Mouse (Mus musculus): ENCODE results near the gene Syna.

The Syna gene

GRCm38 (mm10) chr5:134567445-134567844, 7.5 kb upstream of the Syna start:
- DNase-seq: no peak

- no peak for DNase-seq
These were observed 5.7 kb upstream of the Syna start for GRCm38 (mm10) chr5:134565696-134566095.

DNA sequence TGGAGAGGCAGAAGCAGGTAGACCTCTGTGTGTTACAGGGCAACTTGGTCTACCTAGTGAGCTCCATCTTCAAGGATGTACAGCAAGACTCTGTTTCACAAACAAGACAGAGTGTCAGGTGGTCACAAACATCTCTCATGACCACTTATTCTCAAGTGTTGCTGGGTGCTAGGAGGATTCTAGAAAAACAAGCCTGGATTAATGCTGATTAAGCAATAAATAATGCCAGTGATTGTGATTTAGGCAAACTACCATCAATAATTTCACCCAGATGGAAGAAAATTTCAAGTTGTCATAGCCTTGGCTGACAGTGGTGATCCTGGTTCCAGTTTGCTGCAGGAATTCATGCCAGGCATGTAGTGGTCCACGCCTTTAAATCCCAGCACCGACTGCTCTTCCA, 4.3 kb upstream of the Syna start:
- DNase-seq: no peak

- DNase-seq: no peak
These were observed 640 bp upstream of the Syna start for GRCm38 (mm10) chr5:134560450-134561171.

DNA sequence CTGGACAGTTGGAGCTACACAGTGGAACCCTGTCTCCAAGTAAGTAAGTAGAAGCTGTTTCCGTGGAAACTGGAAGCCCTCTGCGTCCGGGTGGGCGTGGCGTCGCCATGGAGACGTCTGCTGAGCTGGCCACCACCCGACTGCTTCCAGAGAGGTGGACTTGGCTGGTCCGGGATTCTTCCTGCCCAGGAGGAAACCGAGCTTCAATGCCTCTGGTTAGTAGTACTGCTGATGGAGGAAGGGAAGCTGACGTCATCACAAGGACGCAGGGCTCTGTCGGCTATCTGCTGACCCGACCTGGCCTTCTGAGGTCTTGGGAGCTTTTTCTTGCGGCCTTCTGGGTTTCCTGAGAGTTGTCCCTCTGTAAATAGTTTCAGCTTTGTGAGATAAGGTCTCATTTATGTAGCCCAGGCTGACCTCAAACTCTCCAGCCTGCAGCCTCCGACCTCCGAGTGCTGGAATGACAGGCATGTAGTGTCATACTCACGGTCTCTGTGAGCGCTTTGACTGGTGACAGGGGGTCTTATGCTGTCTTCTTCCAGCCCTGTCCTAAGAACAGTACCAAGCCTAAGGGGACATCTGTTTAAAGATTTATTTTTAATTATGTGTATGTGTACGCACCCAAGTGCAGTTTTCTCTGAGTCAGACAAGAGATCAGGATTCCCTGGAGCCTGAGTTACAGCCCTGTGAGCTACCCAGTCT, 4.4 kb downstream of the Syna start:
- DNase-seq: peak in 1 of 2 experiments; percentile 33

DNA sequence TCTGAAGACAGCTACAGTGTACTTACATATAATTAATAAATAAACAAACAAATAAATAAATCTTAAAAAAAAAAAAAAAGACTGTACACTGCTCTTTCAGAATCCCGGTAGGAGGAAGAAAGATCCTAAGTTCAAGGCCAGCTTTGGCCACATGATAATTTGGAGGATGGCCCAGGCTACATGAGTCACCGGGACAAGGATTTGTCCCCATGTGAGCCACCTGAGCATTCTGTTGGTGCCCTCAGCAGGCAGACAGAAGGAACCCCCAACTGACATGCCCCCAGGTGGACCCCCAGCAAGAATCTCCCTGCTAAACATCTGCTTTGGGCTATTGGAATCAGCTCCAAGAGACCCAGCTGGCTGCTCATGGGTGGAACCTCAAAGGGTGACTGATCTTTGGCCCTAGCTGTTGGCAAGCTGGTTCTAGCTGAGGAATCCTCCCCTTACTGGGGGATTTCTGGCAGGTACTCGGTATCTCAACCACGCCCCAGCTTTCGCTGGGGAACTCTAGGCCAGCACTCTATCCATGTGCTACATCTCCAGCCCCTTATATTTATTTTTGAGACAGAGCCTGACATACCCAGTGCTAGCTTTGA, 5.9 kb downstream of the Syna start:
- no peak for DNase-seq

DNA sequence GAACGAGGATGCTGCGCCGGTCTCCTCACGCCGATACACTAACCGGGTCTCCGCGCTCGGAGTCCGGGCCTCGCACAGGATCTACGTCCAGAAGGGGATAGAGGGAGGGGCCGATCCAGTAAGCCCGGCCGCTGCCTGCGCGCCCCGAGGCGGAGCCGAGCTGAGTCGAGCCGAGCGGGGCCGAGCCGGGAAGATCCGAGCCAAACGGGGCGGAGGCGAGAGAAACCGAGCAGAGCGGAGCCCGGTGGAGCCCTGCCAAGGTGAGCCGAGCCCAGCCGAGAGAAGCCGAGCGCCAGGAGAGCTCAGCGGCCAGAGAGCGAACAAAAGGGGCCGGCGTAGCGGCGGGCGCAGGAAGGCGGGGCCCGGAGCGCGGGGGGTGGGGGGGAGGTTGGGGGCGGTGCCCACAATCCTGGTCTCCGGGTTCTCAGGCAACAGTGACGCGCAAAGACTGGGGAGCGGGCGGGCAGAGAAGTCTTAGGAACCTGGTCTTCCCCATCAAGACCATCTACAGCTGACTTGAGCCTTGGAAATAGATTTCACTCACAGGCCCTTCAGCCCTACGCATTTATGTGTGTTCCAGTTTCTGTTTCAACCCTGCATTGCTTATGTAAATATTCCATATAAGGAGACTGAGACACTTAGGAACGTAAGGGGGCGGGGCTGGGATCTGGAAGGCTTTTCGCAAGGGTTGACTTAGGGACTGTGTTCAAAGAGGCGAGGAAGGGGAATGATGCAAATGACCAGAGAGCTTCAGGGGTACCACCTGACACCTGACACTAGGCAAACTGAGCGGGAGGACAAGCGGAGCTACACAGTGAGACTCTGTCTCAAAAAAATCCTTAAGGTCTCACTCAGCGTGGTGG, 7.6 kb downstream of the Syna start, which contains the start of gene Clip2:
Gene Clip2 (minus strand): TSS at position 325 of the 863 bp plus-strand sequence.
- peak; percentile 99 to 100 for DNase-seq

DNA sequence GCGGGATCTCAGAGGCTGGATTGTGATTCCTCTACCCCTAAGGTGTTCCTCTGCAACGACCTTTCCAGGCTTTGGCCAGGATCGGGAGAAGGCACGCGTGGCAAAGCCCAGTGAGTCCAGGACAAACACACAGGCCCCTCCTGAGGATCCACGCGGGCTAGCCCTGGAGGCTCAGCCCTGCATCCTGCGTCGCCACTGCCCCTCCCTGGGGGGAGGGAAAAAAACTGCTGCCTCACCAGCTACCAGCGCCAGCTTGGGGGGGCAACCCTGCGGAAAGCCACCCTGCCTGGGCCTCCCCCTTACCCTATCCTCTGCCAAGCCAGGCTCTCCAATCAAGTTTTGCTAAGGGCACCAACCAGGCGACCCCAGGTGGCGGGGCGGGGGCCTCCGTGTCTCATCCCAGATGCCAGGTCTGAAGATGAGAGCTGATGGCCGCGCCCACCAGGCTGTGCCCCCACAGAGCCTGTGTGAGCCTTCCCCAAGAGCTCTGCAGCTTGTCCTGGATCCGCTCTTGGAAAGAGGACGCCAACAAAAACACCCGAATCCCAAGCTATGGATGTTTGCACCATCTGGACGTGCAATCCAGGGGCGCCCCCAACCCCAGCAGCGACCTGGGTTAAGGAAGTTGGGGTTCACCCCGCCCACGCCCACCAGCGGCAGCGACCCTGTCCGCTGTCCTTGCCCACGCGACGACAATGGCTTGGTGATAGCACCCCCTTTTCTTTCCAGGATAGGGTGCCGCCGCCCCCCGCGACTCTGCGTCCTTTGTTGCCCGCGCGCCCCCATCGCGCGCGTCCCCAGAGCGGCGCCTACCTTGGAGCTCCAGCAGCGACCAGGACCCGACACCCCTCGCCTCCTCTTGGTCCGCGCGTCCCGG, 8.5 kb downstream of the Syna start:
- DNase-seq: peak in 1 of 2 experiments; percentile 43

DNA sequence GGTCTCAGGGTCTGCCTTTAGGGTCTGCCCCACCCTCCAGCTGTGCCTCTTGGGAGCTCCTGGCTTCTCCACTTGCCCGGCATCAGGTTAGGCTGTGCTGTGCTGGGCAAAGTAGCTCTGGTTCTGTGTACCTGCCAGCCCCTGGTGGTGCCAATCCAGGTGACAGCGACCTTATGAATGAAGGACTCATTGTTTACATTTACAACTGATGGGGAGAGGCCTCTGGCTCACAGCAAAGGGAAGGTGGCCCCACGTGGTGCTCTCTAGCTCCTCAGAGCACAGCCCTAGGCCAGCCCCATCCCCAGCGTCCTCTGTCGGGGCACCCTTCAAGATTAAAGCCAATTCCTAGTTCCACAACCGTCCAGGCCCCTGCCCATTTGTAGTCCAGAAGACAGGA, 9.1 kb downstream of the Syna start:
- DNase-seq: peak in 1 of 2 experiments; percentile 31

DNA sequence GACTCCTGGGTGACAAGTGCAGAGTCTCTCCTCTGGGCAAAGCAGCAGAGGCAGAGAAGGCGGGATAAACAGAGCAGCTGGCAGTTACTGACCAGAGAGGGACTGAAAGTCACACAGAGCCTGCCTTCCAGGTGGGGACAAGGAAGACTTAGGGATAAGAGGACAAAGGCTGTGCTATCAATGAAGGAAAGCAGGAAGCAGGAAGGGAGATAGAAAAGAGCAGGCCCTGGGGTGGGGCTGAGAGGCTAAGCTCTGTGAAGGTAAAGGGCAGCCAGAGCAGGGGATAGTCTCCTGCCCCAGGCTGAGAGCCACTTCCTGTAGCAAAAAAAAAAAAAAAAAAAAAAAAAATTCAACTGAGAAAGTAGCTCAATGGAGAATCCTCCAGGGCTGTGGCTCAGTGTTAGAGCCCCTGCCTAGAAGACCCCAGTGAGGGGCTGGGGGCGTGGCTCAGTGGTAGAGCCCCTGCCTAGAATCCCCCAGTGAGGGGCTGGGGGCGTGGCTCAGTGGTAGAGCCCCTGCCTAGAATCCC, 10.3 kb downstream of the Syna start:
- no peak for DNase-seq

GRCm38 (mm10) chr5:134548306-134548705, 11.7 kb downstream of the Syna start:
- DNase-seq: no peak

DNA sequence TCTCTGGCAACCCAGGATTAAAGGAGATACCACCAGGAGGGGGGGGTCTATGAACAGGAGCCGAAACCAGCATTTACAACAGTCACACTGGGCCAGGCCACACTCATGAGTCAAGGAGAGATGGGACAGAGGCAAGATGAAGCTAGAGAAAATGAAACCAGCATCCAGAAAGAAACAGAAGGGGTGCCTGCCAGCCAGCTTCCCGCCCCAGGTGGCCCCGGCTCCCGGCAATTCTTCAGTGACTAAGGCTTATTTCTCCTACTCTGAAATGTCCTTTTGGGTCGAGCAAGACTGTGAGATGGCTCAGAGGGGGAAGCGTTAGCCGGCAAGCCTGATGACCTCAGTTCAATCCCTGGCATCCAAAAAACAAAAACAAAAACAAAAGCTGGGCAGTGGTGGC, 13.2 kb downstream of the Syna start:
- DNase-seq: peak; percentile 25 to 44

DNA sequence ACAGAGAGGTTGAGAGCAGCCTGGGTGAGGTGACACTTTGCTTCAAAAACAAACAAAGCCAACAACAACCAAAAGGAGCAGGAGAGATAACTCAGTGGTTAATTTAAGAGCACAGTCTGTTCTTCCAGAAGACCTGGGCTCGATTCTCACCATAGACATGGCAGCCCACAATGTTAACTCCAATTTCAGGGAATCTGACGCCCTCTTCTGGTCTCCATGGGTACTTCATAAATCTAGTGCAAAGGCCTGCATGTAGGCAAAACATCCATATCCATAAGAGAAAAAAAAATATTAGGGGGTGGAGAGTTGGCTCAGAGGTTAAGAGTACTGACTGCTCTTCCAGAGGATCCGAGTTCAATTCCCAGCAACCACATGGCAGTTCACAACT, 14.7 kb downstream of the Syna start:
- no peak for DNase-seq

- DNase-seq: peak; percentile 33 to 42
These were observed 15.3 kb downstream of the Syna start for GRCm38 (mm10) chr5:134544516-134545241.

DNA sequence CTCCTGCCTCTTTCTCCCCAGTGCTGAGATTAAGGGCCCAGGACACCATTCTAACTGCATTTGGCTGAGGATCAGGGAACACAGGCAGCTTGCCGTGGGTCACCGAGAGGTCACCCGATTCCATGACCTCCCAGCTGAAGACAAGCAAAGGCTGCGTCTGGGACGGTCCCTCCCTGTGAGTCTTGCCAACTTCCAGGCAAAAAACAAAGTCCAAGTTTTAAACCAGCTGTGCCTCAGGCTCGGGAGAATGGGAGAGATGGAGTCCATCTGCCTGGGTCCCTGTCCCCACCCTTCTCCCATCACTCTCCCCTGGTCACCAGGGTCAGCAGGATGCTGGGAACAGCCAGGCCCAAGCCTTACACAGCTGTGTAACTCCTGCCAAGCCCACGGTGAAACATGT, 18.3 kb downstream of the Syna start:
- no peak for DNase-seq

DNA sequence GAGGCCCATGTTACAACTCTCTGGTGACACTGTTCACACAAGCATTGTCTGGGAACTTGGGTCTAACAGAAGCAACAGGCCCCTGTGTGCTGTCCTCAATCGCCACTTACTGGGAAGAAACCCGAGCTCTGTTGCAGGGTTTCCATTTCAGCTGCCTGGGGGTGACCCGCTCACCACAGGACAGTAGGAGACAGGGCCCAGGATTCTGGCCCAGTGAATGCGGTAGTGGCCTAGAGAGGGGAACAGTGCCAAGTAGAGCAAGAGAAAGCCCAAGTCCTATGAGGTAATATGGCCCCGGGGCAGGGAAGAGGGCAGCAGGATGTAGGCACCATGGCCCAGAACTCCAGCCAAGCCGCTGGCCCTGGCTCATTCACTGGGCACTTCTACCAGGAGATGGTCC, 19.1 kb downstream of the Syna start:
- DNase-seq: no peak

DNA sequence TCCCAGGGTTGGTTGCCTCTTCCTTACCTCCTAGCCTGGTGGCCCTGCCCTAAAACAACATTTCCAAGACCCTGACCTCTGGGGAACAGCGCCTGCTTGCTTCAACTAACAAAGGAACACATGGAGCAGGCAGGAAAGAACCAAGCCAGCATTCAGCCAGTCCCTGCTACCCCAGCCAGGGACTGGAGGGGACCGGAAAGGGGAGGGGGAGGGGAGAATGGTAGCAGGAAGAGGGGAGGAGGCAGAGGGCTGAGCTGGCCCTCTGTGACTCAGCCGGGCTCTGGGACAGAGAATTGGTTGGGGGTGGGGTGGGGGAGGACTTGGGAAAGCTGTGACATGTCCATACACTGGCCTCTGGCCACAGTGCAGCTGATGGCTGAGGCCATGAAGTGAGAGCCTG, 20.1 kb downstream of the Syna start:
- DNase-seq: no peak

DNA sequence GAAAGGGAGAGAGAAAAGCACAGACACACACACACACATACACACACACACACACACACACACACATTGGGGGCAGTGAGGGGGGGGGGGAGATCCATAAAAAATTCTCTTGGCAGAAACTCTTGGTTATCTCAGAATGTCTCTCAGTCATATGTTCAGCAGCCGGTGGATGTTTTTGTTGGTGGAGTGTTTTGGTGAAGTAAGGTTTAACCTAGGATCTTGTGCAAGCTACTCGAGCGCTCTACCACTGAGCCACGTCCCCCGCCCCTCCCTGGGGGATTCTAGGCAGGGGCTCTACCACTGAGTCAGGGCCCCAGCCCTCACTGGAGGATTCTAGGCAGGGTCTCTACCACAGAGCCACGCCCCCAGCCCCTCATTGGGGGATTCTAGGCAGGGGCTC, 23.9 kb downstream of the Syna start:
- no peak for DNase-seq

DNA sequence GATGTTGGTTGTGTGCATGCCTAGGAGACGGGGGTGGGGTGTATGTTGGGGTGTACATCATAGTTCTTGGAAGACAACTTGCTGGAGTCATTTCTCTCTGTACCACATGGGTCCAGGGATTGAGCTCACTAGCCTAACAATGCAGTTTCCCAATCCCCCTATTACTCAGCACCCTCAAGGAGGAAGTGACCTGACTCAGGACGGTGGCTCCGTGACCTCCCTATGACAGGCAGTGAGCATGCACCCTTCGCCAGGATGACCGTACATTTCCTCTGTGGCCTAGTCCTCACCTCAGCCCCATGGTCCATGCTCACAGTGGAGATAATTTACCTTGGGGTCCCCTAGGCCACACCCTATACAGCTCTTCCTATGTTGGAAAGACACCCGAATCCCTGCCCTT, 27.6 kb downstream of the Syna start:
- no peak for DNase-seq

- peak in 1 of 2 experiments; percentile 49 for DNase-seq
These were observed 28.4 kb downstream of the Syna start for GRCm38 (mm10) chr5:134531585-134531984.

DNA sequence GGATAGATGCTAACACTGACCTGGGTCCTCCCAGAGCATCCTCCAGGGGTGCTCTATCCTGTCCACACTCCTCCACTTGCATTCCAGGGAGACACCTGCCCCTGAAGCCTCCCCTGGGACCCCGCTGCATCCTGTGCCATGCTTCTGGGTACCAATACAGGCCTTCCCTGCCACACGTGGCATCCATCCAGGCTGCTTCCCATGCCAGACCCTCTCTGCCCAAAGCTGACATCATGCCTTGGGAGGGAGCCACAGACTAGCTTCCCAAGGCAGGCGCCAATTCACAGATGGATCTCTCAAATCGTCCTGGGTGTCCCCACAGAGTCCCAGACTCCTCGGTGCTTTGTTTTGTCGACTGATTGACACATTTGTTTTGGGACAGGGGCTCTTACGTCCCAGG, 29.1 kb downstream of the Syna start:
- peak; percentile 97 to 98 for DNase-seq
